Mouse (Mus musculus) forebrain, embryonic 14.5 days (tissue): ENCODE data around the gene Zfp109. TPM values are rescaled to one million over a fixed set of nuclear protein-coding genes. Genes with fewer than 3 reads are reported as not detected.
"Not testable (repeated sequence)": the region's sequence is repeated elsewhere in the genome, so short reads cannot be mapped to it uniquely, and the experiment has no call there.

Experiments used
- ATAC-seq: fragments of 200-750 bp; cut with Nextera tagmentation; 2 replicates; pipeline ENCODE4 v1.8.0; 2017; ENCODE audit warnings: mild to moderate bottlenecking, moderate library complexity
- DNase-seq: peaks from one replicate; pipeline ENCODE4 v3.0.0-alpha.2; 2015; ENCODE audit warnings: low spot score
- H3K27ac ChIP-seq: fragments of 300-500 bp; sonication (generic); 2 replicates; pipeline ENCODE4 v1.5.1; 2014; ENCODE audit warnings: low read depth, mild to moderate bottlenecking, control low read depth, low read length, moderate library complexity
- H3K27me3 ChIP-seq: fragments of 300-500 bp; sonication (generic); replicated peaks from 2 replicates; pipeline ENCODE4 v1.6.1; 2014; ENCODE audit warnings: low read length, control low read depth, mixed read lengths; ENCODE audit not compliant: control insufficient read depth, insufficient read depth
- H3K36me3 ChIP-seq: fragments of 300-500 bp; sonication (generic); 2 replicates; pipeline ENCODE4 v1.6.1; 2014; ENCODE audit warnings: low read length, control low read depth; ENCODE audit not compliant: control insufficient read depth, insufficient read depth
- H3K4me1 ChIP-seq: fragments of 300-500 bp; sonication (generic); 2 replicates; pipeline ENCODE4 v1.6.1; 2014; ENCODE audit warnings: antibody characterized with exemption, low read length, control low read depth; ENCODE audit not compliant: control insufficient read depth, insufficient read depth
- H3K4me2 ChIP-seq: fragments of 300-500 bp; sonication (generic); 2 replicates; pipeline ENCODE4 v1.6.1; 2014; ENCODE audit warnings: mild to moderate bottlenecking, control low read depth, low read length
- H3K4me3 ChIP-seq: fragments of 300-500 bp; sonication (generic); 2 replicates; pipeline ENCODE4 v1.5.1; 2014; ENCODE audit warnings: low read depth, low read length, control low read depth
- H3K9ac ChIP-seq: fragments of 300-500 bp; sonication (generic); 2 replicates; pipeline ENCODE4 v1.6.1; 2014; ENCODE audit warnings: mild to moderate bottlenecking, low read length, control low read depth, moderate library complexity
- H3K9me3 ChIP-seq: fragments of 300-500 bp; sonication (generic); replicated peaks from 2 replicates; pipeline ENCODE4 v1.6.1; 2016; ENCODE audit warnings: low read length, control low read depth, mixed read lengths; ENCODE audit not compliant: control insufficient read depth
- WGBS: fragments of 180-500 bp; shearing (Covaris S2); extraction: QIAGEN DNeasy Blood & Tissue Kit; methylation state at CpG from one replicate; pipeline ENCODE4 v1.1.7; 2014; 5-methylcytosine and 5-hydroxymethylcytosine counted together
- polyA plus RNA-seq: library from polyadenylated mRNA; unstranded; fragments of >200 nt; fragmentation: Nextera tagmentation; extraction: Ambion mirVana; gene quantifications from 2 replicates; pipeline ENCODE4 v1.2.1, GENCODE M21; 2014

The Zfp109 gene
- polyA plus RNA-seq, result 2.6 and 3.3 TPM in 2 replicates

GRCm38 (mm10) chr7:24237040-24237791 is at the start of gene Zfp109:
Gene Zfp109, minus strand, starts transcription at chr7:24237560.
- Histone ChIP-seq H3K9me3 (no peaks in the 10 kb centered on the region), H3K36me3 (peaks cover 7% of the 10 kb centered on the region; the same call in 1 of the 2 replicates), H3K27me3 (no peaks in the 10 kb centered on the region), H3K4me2 (peak within 1 kb of the TSS; percentile 55), H3K9ac (peak within 1 kb of the TSS; percentile 77), H3K4me3 (peak within 1 kb of the TSS; percentile 69), H3K27ac (no peak within 1 kb of the TSS), H3K4me1 (peaks cover 4% of the 10 kb centered on the region; the same call in 1 of the 2 replicates)
- WGBS, result 5% methylated on average over 28 of the region's 28 CpGs
- ATAC-seq (peak; percentile 97), DNase-seq (peak; percentile 86)

- H3K4me1 ChIP-seq, result no peaks in the 10 kb centered on the region
- no peaks in the 10 kb centered on the region for H3K9me3 ChIP-seq
- no peak overlapping the region for H3K4me3 ChIP-seq
- 77% methylated on average over 4 of the region's 4 CpGs for WGBS
- peaks cover 39% of the 10 kb centered on the region for H3K36me3 ChIP-seq
- no peak overlapping the region for H3K27ac ChIP-seq
- ATAC-seq (no peak), DNase-seq (no peak)
- no peak overlapping the region for H3K9ac ChIP-seq
- no peaks in the 10 kb centered on the region for H3K27me3 ChIP-seq
- no peak overlapping the region for H3K4me2 ChIP-seq
Measured at GRCm38 (mm10) chr7:24286916-24287315, 49.6 kb upstream of the Zfp109 start.

DNA sequence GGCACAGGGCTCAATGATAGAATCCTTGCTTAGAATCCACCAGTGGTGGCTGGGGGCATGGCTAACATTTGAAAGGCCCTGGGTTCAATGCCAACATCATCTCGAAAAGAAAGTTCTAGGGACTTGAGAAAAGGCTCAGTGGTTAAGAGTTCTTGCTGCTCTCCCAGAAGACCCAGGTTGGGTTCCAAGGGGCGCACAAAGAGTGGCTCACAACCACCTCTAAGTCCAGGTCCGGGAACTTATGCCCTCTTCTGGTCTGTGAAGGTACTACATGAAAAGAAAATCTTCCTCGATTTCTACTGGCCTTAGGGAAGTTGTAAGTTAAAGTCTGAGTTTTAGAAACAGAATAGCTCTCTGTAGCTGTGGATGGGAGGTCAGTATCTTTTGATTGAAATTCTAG is 48.7 kb upstream of the Zfp109 start:
- no peak overlapping the region for H3K4me2 ChIP-seq
- H3K4me3 ChIP-seq, result no peak overlapping the region
- H3K27ac ChIP-seq, result no peak overlapping the region
- H3K36me3 ChIP-seq, result peaks cover 31% of the 10 kb centered on the region
- H3K9me3 ChIP-seq, result no peaks in the 10 kb centered on the region
- H3K4me1 ChIP-seq, result no peaks in the 10 kb centered on the region
- no peak for DNase-seq
- H3K9ac ChIP-seq, result no peak overlapping the region
- 49% methylated on average over 4 of the region's 4 CpGs for WGBS
- no peak for ATAC-seq
- H3K27me3 ChIP-seq, result no peaks in the 10 kb centered on the region

DNA sequence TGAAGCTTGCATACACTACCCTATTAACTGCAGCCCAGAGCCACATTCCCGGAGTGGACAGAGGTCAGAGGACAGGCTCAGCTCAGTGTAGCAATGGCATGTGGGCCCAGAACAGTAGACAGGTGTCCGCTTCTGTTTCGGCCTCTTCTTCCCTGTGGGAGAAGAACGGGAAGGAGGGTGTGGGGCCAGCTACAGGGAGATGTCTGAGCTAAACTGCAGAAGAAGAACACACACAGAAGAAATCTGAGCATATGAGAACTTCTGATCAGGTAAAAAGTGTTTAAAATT is 43.4 kb upstream of the Zfp109 start:
- Histone ChIP-seq H3K4me2 (no peak overlapping the region), H3K4me1 (no peaks in the 10 kb centered on the region), H3K27ac (no peak overlapping the region), H3K36me3 (peaks cover 5% of the 10 kb centered on the region; the same call in 1 of the 2 replicates), H3K27me3 (no peaks in the 10 kb centered on the region), H3K4me3 (no peak overlapping the region), H3K9me3 (no peaks in the 10 kb centered on the region), H3K9ac (no peak overlapping the region)
- DNase-seq, result no peak
- no peak for ATAC-seq
- WGBS, result 60% methylated on average over 4 of the region's 4 CpGs

GRCm38 (mm10) chr7:24280031-24280857 is 42.9 kb upstream of the Zfp109 start:
- H3K27ac ChIP-seq, result no peak overlapping the region
- no peak overlapping the region for H3K4me3 ChIP-seq
- 63% methylated on average over 10 of the region's 10 CpGs for WGBS
- DNase-seq (no peak), ATAC-seq (no peak)
- no peaks in the 10 kb centered on the region for H3K9me3 ChIP-seq
- no peak overlapping the region for H3K9ac ChIP-seq
- no peaks in the 10 kb centered on the region for H3K4me1 ChIP-seq
- no peak overlapping the region for H3K4me2 ChIP-seq
- H3K27me3 ChIP-seq, result no peaks in the 10 kb centered on the region
- H3K36me3 ChIP-seq, result peaks cover 7% of the 10 kb centered on the region

DNA sequence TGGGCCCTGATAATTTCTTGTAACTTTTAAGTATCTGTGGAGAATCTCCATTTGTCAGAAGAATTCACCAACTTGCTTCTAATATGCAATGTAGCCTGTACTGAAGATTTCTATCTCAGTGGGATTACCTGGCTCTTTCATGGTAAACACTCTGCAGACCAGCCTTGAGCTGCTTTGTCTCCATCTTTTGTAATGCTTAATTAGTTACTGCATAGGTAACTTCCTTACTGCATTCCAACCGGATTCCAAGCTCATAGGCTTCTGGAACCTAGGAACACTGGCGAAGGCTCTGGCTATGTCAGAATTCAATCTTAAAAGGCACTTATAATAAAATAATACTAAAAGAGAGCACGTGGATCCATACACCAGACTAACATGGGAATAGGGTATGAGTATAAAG is 41.4 kb upstream of the Zfp109 start:
- DNase-seq, result not testable (repeated sequence)

GRCm38 (mm10) chr7:24274456-24274855 is 37.1 kb upstream of the Zfp109 start:
- 93% methylated on average over 4 of the region's 4 CpGs for WGBS
- no peak for DNase-seq
- no peak overlapping the region for H3K27ac ChIP-seq
- H3K4me1 ChIP-seq, result peaks cover 3% of the 10 kb centered on the region; the same call in 1 of the 2 replicates
- H3K4me2 ChIP-seq, result no peak overlapping the region
- no peak overlapping the region for H3K4me3 ChIP-seq
- H3K36me3 ChIP-seq, result peaks cover 26% of the 10 kb centered on the region
- H3K9ac ChIP-seq, result no peak overlapping the region
- H3K9me3 ChIP-seq, result no peaks in the 10 kb centered on the region
- no peak for ATAC-seq
- no peaks in the 10 kb centered on the region for H3K27me3 ChIP-seq

More for the DNA sequence above, 41.4 kb upstream of the Zfp109 start:
- 84% methylated on average over 3 of the region's 3 CpGs for WGBS
- H3K4me3 ChIP-seq, H3K9me3 ChIP-seq, H3K9ac ChIP-seq, H3K27ac ChIP-seq, H3K27me3 ChIP-seq, ATAC-seq, H3K4me2 ChIP-seq, H3K4me1 ChIP-seq: not testable (repeated sequence)
- peaks cover 22% of the 10 kb centered on the region for H3K36me3 ChIP-seq

DNA sequence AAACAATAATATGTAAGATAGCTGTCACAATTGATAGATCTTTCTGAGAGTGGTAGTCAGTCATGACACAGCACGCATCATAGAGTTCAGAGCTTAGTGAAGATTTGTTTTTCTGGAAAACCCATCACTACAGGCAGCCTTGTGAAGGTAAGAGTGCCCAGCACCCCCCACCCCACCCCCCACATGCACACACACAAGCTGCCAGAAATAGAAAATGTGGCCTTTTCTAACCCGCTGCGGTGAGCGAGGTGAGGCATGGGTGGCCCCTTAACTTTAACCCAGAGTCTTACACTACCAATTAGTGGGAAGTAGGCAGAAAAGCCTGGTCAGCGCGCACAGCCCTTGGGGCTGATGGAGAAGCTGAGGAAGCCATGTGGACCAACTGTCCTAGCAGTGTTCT is 33.8 kb upstream of the Zfp109 start:
- H3K27me3 ChIP-seq, result no peaks in the 10 kb centered on the region
- peaks cover 22% of the 10 kb centered on the region for H3K36me3 ChIP-seq
- H3K9me3 ChIP-seq, result no peaks in the 10 kb centered on the region
- no peak overlapping the region for H3K9ac ChIP-seq
- H3K4me1 ChIP-seq, result peaks cover 3% of the 10 kb centered on the region; the same call in 1 of the 2 replicates
- ATAC-seq (no peak), DNase-seq (no peak)
- no peak overlapping the region for H3K4me3 ChIP-seq
- 91% methylated on average over 6 of the region's 6 CpGs for WGBS
- H3K4me2 ChIP-seq, result peak overlapping the region; percentile 72
- H3K27ac ChIP-seq, result no peak overlapping the region

GRCm38 (mm10) chr7:24270288-24270672 is 32.9 kb upstream of the Zfp109 start, which contains the start of gene Zfp93:
Gene Zfp93, plus strand, starts transcription at chr7:24270420.
- H3K4me3 ChIP-seq, result peak within 1 kb of the TSS; percentile 60
- peak within 1 kb of the TSS; percentile 80 for H3K9ac ChIP-seq
- DNase-seq (peak; percentile 95), ATAC-seq (peak; percentile 96)
- H3K9me3 ChIP-seq, result no peaks in the 10 kb centered on the region
- H3K4me1 ChIP-seq, result peaks cover 3% of the 10 kb centered on the region; the same call in 1 of the 2 replicates
- H3K4me2 ChIP-seq, result peak within 1 kb of the TSS; percentile 72
- under 1% methylated on average over 12 of the region's 12 CpGs for WGBS
- H3K27me3 ChIP-seq, result no peaks in the 10 kb centered on the region
- peaks cover 19% of the 10 kb centered on the region for H3K36me3 ChIP-seq
- H3K27ac ChIP-seq, result no peak within 1 kb of the TSS
